Mouse (Mus musculus): Measurements from ENCODE around the gene Hsd17b14. TPM values are rescaled to one million over a fixed set of nuclear protein-coding genes. Genes with fewer than 3 reads are reported as not detected.

Hsd17b14 gene
- polyA plus RNA-seq, 1 experiment = 1.3 TPM

DNA sequence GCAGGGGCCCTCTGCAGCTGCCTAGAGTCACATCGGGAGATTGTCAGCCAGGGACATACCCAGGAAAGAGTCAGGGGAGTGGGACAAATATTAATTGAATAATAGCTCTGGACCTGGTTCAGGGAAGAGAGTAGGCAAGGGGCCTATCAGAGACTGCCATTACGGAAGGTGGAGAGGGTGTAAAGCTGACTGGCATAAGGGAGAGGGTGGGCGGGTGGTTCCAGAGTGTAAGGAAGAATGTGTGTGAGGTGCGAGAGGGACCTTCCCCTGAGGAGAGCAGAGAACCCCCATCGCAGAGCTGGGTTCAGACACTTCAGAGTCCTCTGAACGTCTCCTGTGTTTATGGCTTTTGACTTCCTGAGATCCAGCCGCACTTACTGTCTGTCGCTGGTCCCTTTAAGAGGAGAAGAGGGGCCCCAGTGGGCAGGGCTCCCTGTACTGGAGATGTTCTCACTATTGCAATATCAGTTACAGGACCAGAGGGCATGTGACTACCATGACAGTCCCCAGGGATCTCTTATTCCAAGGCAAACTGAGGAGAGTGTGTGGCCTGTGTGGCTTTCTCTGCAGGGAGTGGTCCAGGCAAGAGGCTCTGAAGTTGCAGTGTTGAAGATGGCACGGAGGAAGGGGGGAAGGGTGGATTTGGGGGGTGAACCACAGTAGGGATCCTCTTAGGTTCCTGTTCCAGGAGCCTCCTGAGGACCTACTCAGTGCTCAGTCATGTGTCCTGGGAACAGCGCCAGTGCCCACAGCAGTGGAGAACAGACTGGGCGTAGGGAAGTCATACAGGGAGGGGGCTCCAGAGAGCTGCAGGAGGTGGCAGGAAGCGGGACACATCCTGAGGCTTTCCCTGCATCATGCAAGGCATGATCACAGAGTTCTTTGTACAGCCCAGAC is 7.2 kb downstream of the Hsd17b14 start:
- Histone ChIP-seq H3K27me3 (ENCODE audit: control insufficient read depth, insufficient read depth, low read length) (no peaks in the 10 kb centered on the region), H3K27ac (ENCODE audit: insufficient read depth, low read length) (no peak overlapping the region), H3K4me1 (ENCODE audit: control insufficient read depth, insufficient read depth, low read length) (no peaks in the 10 kb centered on the region), H3K4me3 (replicated peaks; ENCODE audit: insufficient read depth, low read depth, low read length) (no peak overlapping the region)
- no peak for DNase-seq
- TF ChIP-seq CTCF (IDR thresholded peaks at IDR 0.05; ENCODE audit: borderline replicate concordance, insufficient read depth, low read depth, low read length) = no peak
- no peak for TF ChIP-seq POLR2A (IDR thresholded peaks at IDR 0.05; ENCODE audit: borderline replicate concordance, insufficient read depth, low read length)
- WGBS = 51% methylated on average over 12 of the region's 12 CpGs

DNA sequence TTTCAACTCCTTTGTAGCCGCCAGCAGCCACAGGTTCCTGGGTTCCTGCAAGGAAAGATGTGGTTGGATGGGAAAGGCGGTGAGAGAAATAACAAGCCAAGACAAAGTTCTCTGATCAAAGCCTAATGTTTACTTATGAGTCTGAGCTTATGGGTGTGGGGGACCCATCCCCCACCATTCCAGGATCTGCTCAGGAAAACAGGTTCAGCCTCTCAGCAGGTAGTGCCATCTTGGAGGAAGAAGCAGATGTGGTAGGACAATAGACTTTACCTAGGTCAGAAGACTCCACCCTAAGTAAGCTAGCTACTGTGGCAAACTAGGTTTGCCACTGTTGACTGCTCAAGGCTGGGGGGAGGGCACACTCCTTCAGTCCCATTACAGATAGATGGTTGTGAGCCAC is 10.1 kb downstream of the Hsd17b14 start:
- TF ChIP-seq CTCF (IDR thresholded peaks at IDR 0.05; ENCODE audit: borderline replicate concordance, insufficient read depth, low read depth, low read length) (no peak), POLR2A (IDR thresholded peaks at IDR 0.05; ENCODE audit: borderline replicate concordance, insufficient read depth, low read length) (no peak)
- 92% methylated on average over 2 of the region's 2 CpGs for WGBS
- no peak for DNase-seq

DNA sequence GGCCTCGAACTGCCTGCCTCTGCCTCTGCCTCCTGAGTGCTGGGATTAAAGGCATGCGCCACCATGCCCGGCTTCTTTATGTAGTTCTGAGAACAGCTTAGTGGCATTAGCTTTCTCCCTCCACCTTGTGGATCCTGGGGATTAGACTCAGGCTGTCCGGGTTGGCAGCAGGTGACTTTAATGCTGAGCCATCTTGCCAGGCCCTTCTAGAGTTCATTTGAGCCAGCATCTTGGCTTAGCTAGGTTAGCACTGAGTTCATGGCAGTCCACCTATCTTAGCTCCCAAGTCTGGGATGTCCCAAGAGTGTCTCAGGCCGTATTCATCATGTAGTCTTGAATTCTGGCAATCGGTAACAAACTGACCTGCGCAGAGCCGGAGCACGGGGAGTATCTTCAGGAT is 10.8 kb downstream of the Hsd17b14 start:
- 85% methylated on average over 9 of the region's 9 CpGs for WGBS
- Histone ChIP-seq H3K27me3 (ENCODE audit: control insufficient read depth, insufficient read depth, low read length) (no peaks in the 10 kb centered on the region), H3K4me1 (ENCODE audit: control insufficient read depth, insufficient read depth, low read length) (peaks cover 6% of the 10 kb centered on the region; the same call in 1 of the 2 replicates), H3K27ac (ENCODE audit: insufficient read depth, low read length) (no peak overlapping the region), H3K4me3 (replicated peaks; ENCODE audit: insufficient read depth, low read depth, low read length) (no peak overlapping the region)
- TF ChIP-seq POLR2A (IDR thresholded peaks at IDR 0.05; ENCODE audit: borderline replicate concordance, insufficient read depth, low read length) (no peak), CTCF (IDR thresholded peaks at IDR 0.05; ENCODE audit: borderline replicate concordance, insufficient read depth, low read depth, low read length) (no peak)
- DNase-seq = no peak

More for the DNA sequence above, 10.1 kb downstream of the Hsd17b14 start:
- no peak overlapping the region for H3K4me3 ChIP-seq (replicated peaks; ENCODE audit: insufficient read depth, low read depth, low read length)
- H3K27me3 ChIP-seq (ENCODE audit: control insufficient read depth, insufficient read depth, low read length) = no peaks in the 10 kb centered on the region
- no peak overlapping the region for H3K27ac ChIP-seq (ENCODE audit: insufficient read depth, low read length)
- H3K4me1 ChIP-seq (ENCODE audit: control insufficient read depth, insufficient read depth, low read length) = peaks cover 6% of the 10 kb centered on the region; the same call in 1 of the 2 replicates

DNA sequence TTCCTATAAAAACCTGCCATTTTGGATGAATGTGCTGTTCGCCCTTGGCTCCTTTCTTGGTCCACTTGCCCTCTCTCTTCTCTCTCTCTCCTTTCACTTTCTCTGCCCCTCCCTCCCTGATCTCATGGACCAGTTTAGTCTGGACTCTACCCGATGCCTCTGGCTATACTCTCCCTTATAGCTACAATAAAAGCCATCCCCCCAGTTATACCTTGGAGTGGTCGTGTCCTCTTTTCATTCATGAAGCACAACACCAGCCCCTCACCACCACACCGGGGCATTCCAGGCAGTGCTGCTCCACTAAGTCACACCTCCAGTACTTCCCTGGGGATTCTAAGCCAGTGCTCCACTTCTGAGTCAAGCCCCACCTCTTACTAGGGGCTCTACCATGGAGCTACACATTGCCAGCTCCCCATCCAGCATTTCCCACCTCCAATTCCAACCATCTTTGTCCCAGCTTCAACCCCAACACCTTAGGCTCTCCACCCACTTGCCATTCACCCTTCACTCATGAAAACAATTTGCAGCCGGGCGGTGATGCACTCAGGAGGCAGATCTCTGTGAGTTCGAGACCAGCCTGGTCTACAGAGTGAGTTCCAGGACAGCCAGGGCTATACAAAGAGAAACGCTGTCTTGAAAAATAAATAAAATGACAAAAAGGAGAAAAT is 12.6 kb downstream of the Hsd17b14 start:
- peaks cover 6% of the 10 kb centered on the region; the same call in 1 of the 2 replicates for H3K4me1 ChIP-seq (ENCODE audit: control insufficient read depth, insufficient read depth, low read length)
- H3K27me3 ChIP-seq (ENCODE audit: control insufficient read depth, insufficient read depth, low read length) = no peaks in the 10 kb centered on the region
- H3K4me3 ChIP-seq (replicated peaks; ENCODE audit: insufficient read depth, low read depth, low read length) = no peak overlapping the region
- TF ChIP-seq POLR2A (IDR thresholded peaks at IDR 0.05; ENCODE audit: borderline replicate concordance, insufficient read depth, low read length) (no peak), CTCF (IDR thresholded peaks at IDR 0.05; ENCODE audit: borderline replicate concordance, insufficient read depth, low read depth, low read length) (no peak)
- WGBS = 74% methylated on average over 8 of the region's 8 CpGs
- peak overlapping the region; percentile 58 for H3K27ac ChIP-seq (ENCODE audit: insufficient read depth, low read length)
- no peak for DNase-seq

DNA sequence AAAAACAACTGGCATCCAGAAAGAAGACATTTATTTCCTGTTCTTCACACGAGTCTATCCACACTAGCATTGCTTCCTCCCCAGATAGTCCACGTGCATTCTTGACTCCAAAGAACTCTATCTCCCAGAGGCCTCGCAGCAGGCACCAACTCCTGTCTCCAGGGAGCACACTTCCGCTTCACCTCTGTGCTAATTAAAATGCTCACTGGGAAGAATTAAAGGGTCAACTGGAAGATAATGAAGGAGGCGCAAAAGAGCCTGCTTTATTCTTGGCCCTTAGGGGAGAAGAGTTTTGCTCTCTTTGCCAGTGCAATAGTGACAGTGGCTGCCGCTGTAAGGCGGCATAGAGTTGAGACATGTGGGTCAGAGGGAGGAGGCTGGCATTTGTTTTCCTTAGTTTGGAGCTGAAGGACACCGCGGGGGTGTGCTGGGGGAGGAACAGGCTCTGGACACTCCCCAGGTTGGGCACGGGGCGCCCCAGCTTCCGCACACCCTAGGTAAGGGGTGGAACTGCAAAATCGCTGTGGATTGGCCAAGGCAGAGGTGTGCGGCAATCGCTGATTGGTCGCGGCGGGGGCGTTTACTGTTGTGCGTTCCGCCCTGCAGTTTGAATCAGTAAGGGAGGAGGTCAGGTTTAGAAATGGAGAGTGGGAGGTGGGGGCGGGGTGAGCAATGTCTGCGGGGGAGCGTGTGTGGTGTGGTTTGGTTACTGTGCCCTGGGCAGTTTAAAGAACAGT is 13.3 kb downstream of the Hsd17b14 start:
- peak overlapping the region; percentile 75 for H3K27ac ChIP-seq (ENCODE audit: insufficient read depth, low read length)
- DNase-seq = peak; percentile 92 to 96
- 2% methylated on average over 24 of the region's 24 CpGs for WGBS
- H3K4me3 ChIP-seq (replicated peaks; ENCODE audit: insufficient read depth, low read depth, low read length) = peak overlapping the region; percentile 67
- no peaks in the 10 kb centered on the region for H3K27me3 ChIP-seq (ENCODE audit: control insufficient read depth, insufficient read depth, low read length)
- TF ChIP-seq POLR2A (IDR thresholded peaks at IDR 0.05; ENCODE audit: borderline replicate concordance, insufficient read depth, low read length) = peak; percentile 67; the same call in 1 of the 2 replicates
- TF ChIP-seq CTCF (IDR thresholded peaks at IDR 0.05; ENCODE audit: borderline replicate concordance, insufficient read depth, low read depth, low read length) = no peak
- H3K4me1 ChIP-seq (ENCODE audit: control insufficient read depth, insufficient read depth, low read length) = peaks cover 6% of the 10 kb centered on the region; the same call in 1 of the 2 replicates

DNA sequence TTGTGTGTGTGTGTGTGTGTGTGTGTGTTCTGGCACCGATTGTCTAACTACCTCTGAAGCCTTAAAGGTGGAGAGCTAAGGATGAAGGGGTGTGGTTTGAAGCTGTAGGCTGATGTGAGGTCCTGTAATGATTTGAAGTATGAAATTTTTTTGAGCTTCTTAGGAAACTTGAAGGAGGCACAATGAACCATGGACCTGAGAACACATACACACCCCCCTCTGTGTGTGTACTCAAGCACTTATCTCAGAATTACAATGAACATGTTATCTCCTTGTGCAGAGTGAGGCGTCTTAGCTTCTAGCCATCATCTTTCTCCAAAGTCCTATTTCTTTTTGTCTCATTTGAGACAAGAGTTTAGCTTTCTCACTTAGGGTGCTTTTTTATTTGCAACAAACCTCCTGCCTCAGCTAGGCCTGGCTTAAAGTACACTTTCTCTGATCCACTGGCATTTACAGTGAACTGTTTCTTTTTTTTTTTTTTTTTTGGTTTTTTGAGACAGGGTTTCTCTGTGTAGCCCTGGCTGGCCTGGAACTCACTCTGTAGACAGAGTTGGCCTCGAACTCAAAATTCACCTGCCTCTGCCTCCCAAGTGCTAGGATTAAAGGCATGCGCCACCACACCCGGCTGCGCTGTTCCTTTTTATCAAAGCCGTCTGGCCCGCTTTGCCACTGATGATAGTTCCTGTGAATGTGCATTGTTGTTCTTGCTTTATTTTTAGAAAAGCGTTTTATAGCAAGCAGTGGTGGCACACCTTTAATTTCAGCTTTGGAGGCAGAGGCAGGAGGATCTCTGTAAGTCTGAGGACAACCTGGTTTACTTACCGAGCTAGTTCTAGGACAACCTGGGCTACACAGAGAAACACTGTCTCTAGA is 14.1 kb downstream of the Hsd17b14 start:
- 83% methylated on average over 10 of the region's 10 CpGs for WGBS
- no peak for DNase-seq
- Histone ChIP-seq H3K27ac (ENCODE audit: insufficient read depth, low read length) (peak overlapping the region; percentile 75), H3K4me1 (ENCODE audit: control insufficient read depth, insufficient read depth, low read length) (peaks cover 6% of the 10 kb centered on the region; the same call in 1 of the 2 replicates), H3K27me3 (ENCODE audit: control insufficient read depth, insufficient read depth, low read length) (no peaks in the 10 kb centered on the region), H3K4me3 (replicated peaks; ENCODE audit: insufficient read depth, low read depth, low read length) (peak overlapping the region; percentile 21)
- no peak for TF ChIP-seq POLR2A (IDR thresholded peaks at IDR 0.05; ENCODE audit: borderline replicate concordance, insufficient read depth, low read length)
- TF ChIP-seq CTCF (IDR thresholded peaks at IDR 0.05; ENCODE audit: borderline replicate concordance, insufficient read depth, low read depth, low read length) = no peak

Data from cerebellum, adult 2 months (tissue).